Mouse (Mus musculus) limb, embryonic 14.5 days (tissue): ENCODE measurements at regions not wholly inside any gene's neighbourhood (a gene's known extent, or its start where the extent isn't known, plus 50 kb on each side); places are given as distances from the start of the nearest gene placed in this dataset.

ENCODE experiments used
- ATAC-seq: fragments of 200-750 bp; cut with Nextera tagmentation; 2 replicates; pipeline ENCODE4 v1.8.0; 2017; ENCODE audit warnings: low read depth, moderate number of reproducible peaks, moderate TSS enrichment; ENCODE audit not compliant: low FRiP score
- DNase-seq: peaks from one replicate; pipeline ENCODE4 v3.0.0-alpha.2; 2015; ENCODE audit warnings: low spot score
- H3K27ac ChIP-seq: fragments of 300-500 bp; sonication (generic); replicated peaks from 2 replicates; pipeline ENCODE4 v1.5.1; 2014; ENCODE audit warnings: low read depth, mild to moderate bottlenecking, low read length, moderate library complexity, mixed read lengths
- H3K27me3 ChIP-seq: fragments of 300-500 bp; sonication (generic); 2 replicates; pipeline ENCODE4 v1.6.1; 2014; ENCODE audit warnings: low read length, mixed read lengths; ENCODE audit not compliant: control insufficient read depth, insufficient read depth
- H3K36me3 ChIP-seq: fragments of 300-500 bp; sonication (generic); 2 replicates; pipeline ENCODE4 v1.6.1; 2014; ENCODE audit warnings: mild to moderate bottlenecking, low read length, moderate library complexity, mixed read lengths; ENCODE audit not compliant: control insufficient read depth, insufficient read depth
- H3K4me1 ChIP-seq: fragments of 300-500 bp; sonication (generic); 2 replicates; pipeline ENCODE4 v1.6.1; 2014; ENCODE audit warnings: antibody characterized with exemption, low read length, mixed read lengths; ENCODE audit not compliant: control insufficient read depth, insufficient read depth
- H3K4me2 ChIP-seq: fragments of 300-500 bp; sonication (generic); replicated peaks from 2 replicates; pipeline ENCODE4 v1.6.1; 2014; ENCODE audit warnings: low read depth, mild to moderate bottlenecking, low read length, moderate library complexity; ENCODE audit not compliant: severe bottlenecking
- H3K4me3 ChIP-seq: fragments of 300-500 bp; sonication (generic); replicated peaks from 2 replicates; pipeline ENCODE4 v1.5.1; 2014; ENCODE audit warnings: low read length
- H3K9ac ChIP-seq: fragments of 300-500 bp; sonication (generic); 2 replicates; pipeline ENCODE4 v1.6.1; 2014; ENCODE audit warnings: mild to moderate bottlenecking, low read depth, low read length, moderate library complexity; ENCODE audit not compliant: severe bottlenecking
- H3K9me3 ChIP-seq: fragments of 300-500 bp; sonication (generic); 2 replicates; pipeline ENCODE4 v1.6.1; 2016; ENCODE audit warnings: low read length; ENCODE audit not compliant: control insufficient read depth
- POLR2A ChIP-seq: fragments of 200-500 bp; IDR thresholded peaks from 2 replicates; pipeline ENCODE4 v1.8.0; 2012; ENCODE audit warnings: inconsistent platforms, mild to moderate bottlenecking, moderate library complexity, borderline replicate concordance; ENCODE audit not compliant: insufficient read depth, insufficient read length; ENCODE audit errors: extremely low read depth
- WGBS: fragments of 180-500 bp; shearing (Covaris S2); extraction: QIAGEN DNeasy Blood & Tissue Kit; methylation state at CpG from one replicate; pipeline ENCODE4 v1.1.7; 2014; 5-methylcytosine and 5-hydroxymethylcytosine counted together

- no peak for DNase-seq
These were observed 142.9 kb upstream of the Dpyd start for GRCm38 (mm10) chr3:118418981-118419380.

DNA sequence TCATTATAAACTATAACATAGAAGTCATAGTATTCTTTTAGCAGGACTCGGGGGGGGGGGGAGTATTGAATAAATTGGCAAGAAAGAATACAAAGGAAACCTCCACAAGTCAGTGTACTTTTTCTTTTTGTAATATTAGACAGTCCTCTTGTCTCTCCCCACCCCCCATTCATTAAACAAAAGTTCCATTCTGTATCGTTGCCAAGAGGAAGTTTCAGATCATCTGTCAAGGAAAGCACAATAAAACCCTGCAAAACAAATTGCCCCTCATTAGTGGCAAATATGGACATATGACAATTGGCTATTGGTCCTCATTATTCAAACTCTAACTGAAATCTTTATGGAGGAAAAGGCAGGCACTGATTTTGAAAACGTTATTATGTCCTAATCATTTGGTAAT lies 140.2 kb upstream of the Dpyd start:
- no peak overlapping the region for H3K4me3 ChIP-seq
- no peak overlapping the region for H3K27ac ChIP-seq
- no peaks in the 10 kb centered on the region for H3K9me3 ChIP-seq
- H3K9ac ChIP-seq: no peak overlapping the region
- H3K36me3 ChIP-seq: no peaks in the 10 kb centered on the region
- DNase-seq: no peak
- no peak for TF ChIP-seq POLR2A
- H3K4me1 ChIP-seq: peaks cover 6% of the 10 kb centered on the region; the same call in 1 of the 2 replicates
- 33% methylated on average over 3 of the region's 3 CpGs for WGBS
- ATAC-seq: no peak
- H3K4me2 ChIP-seq: no peak overlapping the region
- no peaks in the 10 kb centered on the region for H3K27me3 ChIP-seq

More at GRCm38 (mm10) chr3:118418981-118419380, 142.9 kb upstream of the Dpyd start:
- TF ChIP-seq POLR2A: no peak
- ATAC-seq: no peak
- H3K4me2 ChIP-seq: no peak overlapping the region
- WGBS: 81% methylated on average over 3 of the region's 3 CpGs
- H3K4me1 ChIP-seq: no peaks in the 10 kb centered on the region
- H3K9ac ChIP-seq: no peak overlapping the region
- H3K9me3 ChIP-seq: no peaks in the 10 kb centered on the region
- no peak overlapping the region for H3K4me3 ChIP-seq
- no peaks in the 10 kb centered on the region for H3K36me3 ChIP-seq
- no peak overlapping the region for H3K27ac ChIP-seq
- H3K27me3 ChIP-seq: no peaks in the 10 kb centered on the region

DNA sequence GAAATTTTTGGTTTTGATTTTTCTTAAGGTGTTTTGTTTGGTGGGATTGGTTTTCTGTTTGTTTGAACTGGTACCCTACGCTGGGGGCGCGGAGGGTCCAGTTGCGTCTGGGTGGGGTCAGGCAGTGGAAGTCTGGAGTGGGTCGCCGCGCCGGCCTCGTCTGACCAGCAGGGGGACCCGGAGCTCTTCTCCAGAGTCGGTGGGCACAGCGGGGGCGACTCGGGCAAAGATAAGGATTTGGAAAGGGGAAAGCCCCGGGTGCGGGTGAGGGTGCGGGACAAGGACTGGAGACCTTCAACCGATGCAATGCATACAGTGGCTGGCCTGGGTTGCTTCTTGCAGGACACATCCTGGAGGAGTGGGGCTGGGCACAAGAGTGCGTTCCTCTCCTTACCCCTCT lies 136.2 kb upstream of the Dpyd start:
- no peak for DNase-seq

DNA sequence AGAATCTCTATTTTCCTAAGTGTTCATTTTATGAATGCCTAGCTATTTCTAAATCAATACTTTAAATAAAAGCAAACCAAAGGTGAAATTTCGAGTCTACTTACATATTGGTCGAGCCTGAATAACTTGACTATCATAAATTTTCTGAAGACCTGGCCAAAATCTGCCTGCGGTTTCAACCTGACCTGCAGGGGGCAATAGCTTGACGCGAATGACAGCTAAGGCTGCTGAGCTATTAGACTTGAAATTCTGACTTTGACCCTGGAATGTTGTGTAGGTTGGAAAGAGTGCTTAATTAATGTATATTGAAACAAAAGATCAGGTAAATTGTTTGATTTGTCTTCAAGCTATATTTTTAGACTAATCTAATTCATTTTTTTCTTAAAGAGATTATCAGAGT lies 133.4 kb upstream of the Dpyd start:
- WGBS: 2% methylated on average over 5 of the region's 5 CpGs

More for the DNA sequence above, 136.2 kb upstream of the Dpyd start:
- TF ChIP-seq POLR2A: no peak
- H3K4me1 ChIP-seq: peaks cover 10% of the 10 kb centered on the region; the same call in 1 of the 2 replicates
- H3K9me3 ChIP-seq: no peaks in the 10 kb centered on the region
- peak overlapping the region; percentile 58 for H3K4me2 ChIP-seq
- ATAC-seq: no peak
- H3K36me3 ChIP-seq: no peaks in the 10 kb centered on the region
- H3K9ac ChIP-seq: no peak overlapping the region
- WGBS: 4% methylated on average over 19 of the region's 19 CpGs
- H3K27me3 ChIP-seq: peaks cover 11% of the 10 kb centered on the region
- H3K4me3 ChIP-seq: peak overlapping the region; percentile 31
- no peak overlapping the region for H3K27ac ChIP-seq

DNA sequence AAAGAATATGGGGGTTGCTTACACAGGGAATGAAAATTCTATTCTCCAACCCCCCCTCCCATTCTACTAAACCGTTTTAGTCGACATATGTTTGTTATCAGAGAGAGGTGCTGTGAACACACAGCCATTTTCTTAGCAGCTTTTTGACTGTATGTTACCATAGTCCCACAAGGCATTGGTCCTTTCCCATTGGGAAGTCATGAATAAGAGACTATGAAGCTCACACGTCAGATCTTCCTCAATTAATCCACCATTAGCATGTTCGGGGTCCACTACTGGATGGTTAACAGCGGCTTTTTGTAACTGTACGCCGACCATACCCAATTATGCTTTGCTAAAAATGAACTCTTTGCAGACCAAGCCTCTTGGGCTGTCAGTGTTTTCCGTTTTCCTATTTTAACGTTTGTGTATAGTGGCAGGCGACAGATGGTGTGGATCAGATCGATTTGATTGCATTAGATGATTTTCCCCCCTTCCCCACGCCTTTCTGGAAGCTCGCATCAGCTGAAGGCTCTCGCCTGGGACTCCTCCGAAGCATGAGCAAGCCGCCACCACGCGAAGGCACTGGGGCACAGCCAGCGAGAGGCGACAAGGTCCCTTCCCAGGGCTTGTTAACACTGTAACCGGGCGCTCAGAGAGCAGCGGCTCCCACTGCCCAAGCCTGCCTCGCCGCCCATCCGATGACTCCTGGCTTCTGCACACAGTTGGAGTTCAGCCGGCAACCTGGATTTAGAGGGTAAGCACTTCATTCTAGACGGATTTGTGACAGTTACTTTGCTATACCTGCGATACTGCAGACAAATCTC lies 131.9 kb upstream of the Dpyd start:
- Histone ChIP-seq H3K9ac (no peak overlapping the region), H3K27me3 (peaks cover 36% of the 10 kb centered on the region), H3K4me3 (peak overlapping the region; percentile 24), H3K9me3 (no peaks in the 10 kb centered on the region), H3K4me2 (peak overlapping the region; percentile 54), H3K27ac (no peak overlapping the region), H3K4me1 (peaks cover 23% of the 10 kb centered on the region), H3K36me3 (no peaks in the 10 kb centered on the region)
- ATAC-seq: no peak
- no peak for DNase-seq
- TF ChIP-seq POLR2A: no peak
- 10% methylated on average over 29 of the region's 29 CpGs for WGBS

More for the DNA sequence above, 133.4 kb upstream of the Dpyd start:
- no peak for ATAC-seq
- Histone ChIP-seq H3K27ac (no peak overlapping the region), H3K27me3 (peaks cover 25% of the 10 kb centered on the region), H3K36me3 (no peaks in the 10 kb centered on the region), H3K4me1 (peaks cover 14% of the 10 kb centered on the region; the same call in 1 of the 2 replicates), H3K4me3 (no peak overlapping the region), H3K9ac (no peak overlapping the region), H3K4me2 (no peak overlapping the region), H3K9me3 (no peaks in the 10 kb centered on the region)
- TF ChIP-seq POLR2A: no peak
- peak; percentile 51 for DNase-seq

DNA sequence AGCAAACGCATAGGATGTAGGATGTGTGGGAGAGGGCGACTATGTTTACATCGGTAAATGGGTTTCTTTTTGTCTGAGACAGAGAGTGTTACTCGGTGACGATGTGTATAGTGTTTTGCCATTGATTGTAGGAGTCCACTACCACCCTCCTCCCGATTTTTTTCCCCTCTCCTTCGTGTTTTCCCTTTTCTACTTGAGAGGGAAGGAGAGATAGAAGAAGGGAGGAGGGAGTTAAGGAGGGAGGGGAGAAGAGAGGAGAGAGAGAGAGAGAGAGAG lies 131.4 kb upstream of the Dpyd start:
- H3K4me1 ChIP-seq: peaks cover 25% of the 10 kb centered on the region
- H3K4me2 ChIP-seq: peak overlapping the region; percentile 54
- no peaks in the 10 kb centered on the region for H3K36me3 ChIP-seq
- DNase-seq (no peak), ATAC-seq (no peak)
- peaks cover 41% of the 10 kb centered on the region for H3K27me3 ChIP-seq
- TF ChIP-seq POLR2A: no peak
- H3K4me3 ChIP-seq: peak overlapping the region; percentile 24
- WGBS: 4% methylated on average over 7 of the region's 7 CpGs
- no peaks in the 10 kb centered on the region for H3K9me3 ChIP-seq
- no peak overlapping the region for H3K9ac ChIP-seq
- H3K27ac ChIP-seq: no peak overlapping the region
